Mouse (Mus musculus): Measurements from ENCODE around the gene Cacna1s.

Cacna1s gene

GRCm38 (mm10) chr1:136052547-136052946 lies at the start of gene Cacna1s:
Gene Cacna1s (plus strand): TSS chr1:136052750.
- DNase-seq (ENCODE audit: low read depth, low spot score), result no peak

GRCm38 (mm10) chr1:136006292-136006748 lies 46.2 kb upstream of the Cacna1s start, which contains the start of gene Igfn1:
Gene Igfn1 (minus strand): TSS chr1:136006342.
- DNase-seq (ENCODE audit: low read depth, low spot score), result no peak

GRCm38 (mm10) chr1:136007211-136008158 lies 45.1 kb upstream of the Cacna1s start, which contains the start of gene Tmem9:
Gene Tmem9 (plus strand): TSS chr1:136008150.
- peak; percentile 92 for DNase-seq (ENCODE audit: low read depth, low spot score)

- DNase-seq (ENCODE audit: low read depth, low spot score), result no peak
Observed at GRCm38 (mm10) chr1:136008159-136008533, 44.4 kb upstream of the Cacna1s start.

GRCm38 (mm10) chr1:136010247-136010646 lies 42.3 kb upstream of the Cacna1s start:
- DNase-seq (ENCODE audit: low read depth, low spot score), result no peak

DNA sequence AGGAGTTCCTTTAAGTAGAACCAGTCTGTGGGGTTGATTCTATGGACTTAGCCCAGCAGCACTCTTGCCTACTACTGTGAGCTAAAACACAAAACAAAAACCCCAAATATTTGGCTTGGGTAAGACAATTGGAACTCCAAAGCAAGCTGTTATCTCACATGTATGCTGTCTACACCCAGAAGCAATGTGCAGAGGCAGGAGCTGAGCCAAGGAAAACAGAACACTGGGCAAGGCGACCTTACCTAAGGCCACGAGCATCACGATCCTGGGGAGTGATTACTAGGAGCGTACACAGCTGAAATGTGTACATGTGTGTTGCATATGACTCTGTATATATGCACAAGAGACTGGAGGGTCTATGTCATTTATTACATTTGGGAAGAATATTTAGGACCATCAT lies 39.0 kb upstream of the Cacna1s start:
- DNase-seq (ENCODE audit: low read depth, low spot score), result no peak

GRCm38 (mm10) chr1:136014796-136015502 lies 37.6 kb upstream of the Cacna1s start:
- no peak for DNase-seq (ENCODE audit: low read depth, low spot score)

DNA sequence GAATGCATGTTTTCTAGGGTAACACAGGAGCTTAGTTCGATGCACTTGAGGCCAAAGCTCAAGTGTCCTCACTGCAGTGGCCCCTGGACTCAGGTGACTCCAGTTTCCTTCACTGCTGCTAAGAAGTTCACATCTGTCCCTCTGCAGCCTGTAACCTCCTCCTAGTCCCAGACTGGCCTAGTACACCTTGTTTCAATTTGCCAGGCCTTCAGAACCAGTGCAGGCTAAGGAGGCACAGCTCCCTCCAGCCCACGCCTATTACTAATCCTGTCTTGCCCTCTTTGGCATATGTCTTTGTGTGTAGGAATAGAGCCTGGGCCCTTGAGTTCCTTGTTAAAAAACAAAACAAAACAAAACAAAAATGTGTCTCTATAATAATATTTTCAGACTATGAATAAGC lies 35.2 kb upstream of the Cacna1s start:
- no peak for DNase-seq (ENCODE audit: low read depth, low spot score)

- peak; percentile 96 for DNase-seq (ENCODE audit: low read depth, low spot score)
Observed at GRCm38 (mm10) chr1:136017907-136018313, 34.6 kb upstream of the Cacna1s start.

- peak; percentile 59 for DNase-seq (ENCODE audit: low read depth, low spot score)
Observed at GRCm38 (mm10) chr1:136018390-136019189, 34.0 kb upstream of the Cacna1s start.

- no peak for DNase-seq (ENCODE audit: low read depth, low spot score)
Observed at GRCm38 (mm10) chr1:136030201-136030600, 22.3 kb upstream of the Cacna1s start.

GRCm38 (mm10) chr1:136031697-136032096 lies 20.9 kb upstream of the Cacna1s start:
- no peak for DNase-seq (ENCODE audit: low read depth, low spot score)

DNA sequence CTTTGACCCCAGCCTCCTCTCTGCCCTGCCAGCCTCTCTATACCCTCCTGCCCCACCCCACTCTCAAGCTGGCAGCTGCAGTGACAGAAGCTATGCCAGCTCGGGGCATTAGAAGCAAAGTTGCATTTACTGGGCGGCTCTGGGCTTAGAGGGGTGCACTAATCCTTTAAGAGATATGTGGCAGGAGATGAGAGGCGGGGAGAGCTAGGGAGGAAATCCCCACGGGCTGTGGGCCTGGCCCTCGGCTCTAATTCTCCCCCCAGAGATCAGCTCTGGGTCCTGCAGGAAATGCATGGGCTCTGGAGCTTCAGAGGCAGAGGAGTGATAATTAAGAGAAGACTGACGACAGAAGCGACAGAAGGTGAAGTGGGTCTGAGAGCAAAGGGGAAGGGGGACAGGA lies 19.6 kb upstream of the Cacna1s start:
- DNase-seq (ENCODE audit: low read depth, low spot score), result no peak

GRCm38 (mm10) chr1:136038746-136039538 lies 13.6 kb upstream of the Cacna1s start:
- no peak for DNase-seq (ENCODE audit: low read depth, low spot score)

DNA sequence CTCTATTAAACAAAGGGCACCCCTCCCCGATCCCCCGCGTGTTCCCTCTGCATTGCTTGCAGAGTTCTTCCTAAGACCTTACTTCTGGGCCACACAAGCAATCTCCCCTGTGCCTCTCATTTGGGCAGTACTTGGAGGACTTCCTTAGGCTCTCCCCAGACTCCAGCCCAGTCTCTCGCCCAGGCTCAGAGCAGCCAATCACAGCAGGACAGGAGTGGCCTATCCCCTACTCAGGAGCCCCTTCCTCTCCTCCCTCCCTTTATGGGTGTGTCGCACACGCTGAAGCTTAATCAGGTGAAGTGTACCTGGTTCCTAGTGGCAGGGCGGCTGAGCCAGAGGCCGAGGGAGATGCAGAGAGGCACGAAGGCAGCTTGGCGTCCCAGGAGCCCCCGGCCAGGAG lies 12.1 kb upstream of the Cacna1s start:
- no peak for DNase-seq (ENCODE audit: low read depth, low spot score)

DNA sequence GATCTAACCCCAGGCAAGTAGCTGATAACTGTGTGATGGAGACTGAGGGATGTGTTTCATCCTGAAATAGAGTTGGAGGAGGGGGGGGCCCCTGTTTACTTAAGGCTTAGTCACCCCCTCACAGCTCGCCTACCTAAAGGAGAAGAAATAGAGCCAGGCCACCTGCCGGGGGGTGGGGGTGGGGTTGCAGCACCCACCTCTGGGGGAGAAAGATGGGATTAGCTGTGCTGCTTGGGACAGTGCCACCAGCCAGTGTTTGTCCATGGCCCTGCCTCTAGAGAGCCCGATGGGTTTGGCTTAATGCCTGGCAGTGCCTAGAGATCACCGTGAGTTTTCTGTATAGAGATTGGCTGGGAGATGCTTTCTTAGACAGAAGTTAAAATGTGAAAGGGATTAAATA lies 11.7 kb upstream of the Cacna1s start:
- DNase-seq (ENCODE audit: low read depth, low spot score), result no peak

DNA sequence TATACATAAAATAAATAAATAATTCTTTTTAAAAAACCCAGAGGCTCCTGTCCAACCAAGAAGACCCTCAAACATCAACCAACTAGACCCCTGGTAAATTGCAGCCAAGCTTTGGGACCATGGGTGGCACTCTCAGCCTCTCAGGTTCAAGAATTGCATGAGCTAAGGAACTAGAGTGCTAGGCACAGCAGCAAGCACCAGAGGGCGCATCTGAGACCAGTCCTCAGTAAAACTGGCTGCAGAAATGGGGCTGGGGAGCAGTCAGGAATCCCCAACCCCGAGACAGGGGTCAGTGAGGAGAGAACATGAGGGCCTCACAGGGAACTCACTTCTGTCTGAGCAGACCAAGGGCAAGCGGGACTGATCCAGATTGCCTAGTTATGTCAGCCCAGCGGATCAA lies 6.8 kb upstream of the Cacna1s start:
- peak; percentile 61 for DNase-seq (ENCODE audit: low read depth, low spot score)

DNA sequence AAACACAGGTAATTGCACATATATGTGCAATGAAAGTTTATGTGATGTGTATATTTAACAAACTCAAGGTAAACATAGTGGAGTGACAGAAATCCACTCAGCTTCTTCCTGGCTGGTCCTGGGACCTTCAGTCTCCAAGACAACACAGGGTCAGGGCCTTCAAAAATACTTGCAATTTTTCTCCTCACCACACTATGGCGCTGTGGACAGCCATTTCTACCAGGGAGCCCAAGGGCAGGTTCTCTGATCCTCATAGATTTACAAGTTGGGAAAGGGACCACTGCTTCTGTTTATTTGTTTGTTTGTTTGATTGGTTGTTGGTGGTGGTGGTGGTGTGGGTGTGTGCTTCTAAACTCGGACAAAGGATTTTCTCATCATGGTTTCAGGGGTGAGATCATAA lies 5.1 kb upstream of the Cacna1s start:
- peak; percentile 53 for DNase-seq (ENCODE audit: low read depth, low spot score)

GRCm38 (mm10) chr1:136047894-136048293 lies 4.7 kb upstream of the Cacna1s start:
- DNase-seq (ENCODE audit: low read depth, low spot score), result no peak

GRCm38 (mm10) chr1:136050312-136051012 lies 2.1 kb upstream of the Cacna1s start, which contains the start of gene Ascl5:
Gene Ascl5 (plus strand): TSS chr1:136050804.
- peak; percentile 26 for DNase-seq (ENCODE audit: low read depth, low spot score)
